Comparison of ENCODE assay signal across 7 mouse cellular contexts in the genomic region with DNA sequence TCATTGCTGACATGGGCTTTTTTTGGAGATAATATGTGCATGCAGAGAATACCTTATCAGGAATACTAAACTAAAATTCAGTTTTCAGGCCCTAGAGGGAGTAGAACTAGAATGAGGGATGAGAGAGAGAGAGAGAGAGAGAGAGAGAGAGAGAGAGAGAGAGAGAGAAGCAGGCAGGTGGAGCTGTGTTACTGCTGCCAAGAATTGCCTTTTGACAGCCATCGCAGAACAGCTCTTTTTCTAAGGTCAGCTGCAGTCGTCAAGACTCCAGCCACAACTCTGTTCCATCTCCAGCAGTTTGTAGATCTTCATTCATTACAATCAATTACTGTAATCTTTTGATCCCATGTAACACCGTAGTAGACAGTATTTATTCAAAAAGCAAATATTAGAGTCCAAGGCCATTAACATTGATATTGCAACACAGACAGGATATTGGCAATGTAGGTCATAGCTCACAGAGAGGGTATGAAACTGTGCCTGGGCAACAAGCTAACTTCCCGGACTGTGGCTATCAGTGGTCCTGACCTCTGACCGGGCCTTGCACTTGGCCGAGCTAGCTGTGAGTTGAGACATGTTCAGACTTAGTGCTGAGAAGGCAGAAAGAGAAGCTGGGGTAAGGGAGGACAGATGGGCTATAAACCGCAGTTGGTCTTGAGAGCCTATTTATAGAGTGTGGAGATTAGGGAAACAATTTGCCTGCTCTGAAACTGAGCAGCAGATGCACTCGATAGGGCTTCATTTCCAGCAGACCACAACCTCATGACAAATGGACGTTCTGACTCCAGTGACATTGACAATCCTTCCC. TPM values are rescaled to one million over a fixed set of nuclear protein-coding genes. Genes with fewer than 3 reads are reported as not detected.
DNase-seq lines count a peak whose midpoint lies in the region; ATAC-seq and TF ChIP-seq lines count a peak whose summit lies in the region.

No protein-coding gene starts in this region.

- H3K36me3 ChIP-seq in liver, adult 2 months (ENCODE audit: control insufficient read depth, insufficient read depth, low read length) = no peaks in the 10 kb centered on the region
- no peaks in the 10 kb centered on the region for H3K36me3 ChIP-seq in forebrain, embryonic 11.5 days (ENCODE audit: control insufficient read depth, insufficient read depth, low read length)

- H3K79me2 ChIP-seq in liver, adult 2 months (ENCODE audit: control insufficient read depth, insufficient read depth, low read length) = no peaks in the 10 kb centered on the region

- ATAC-seq in forebrain, embryonic 11.5 days (replicated peaks; ENCODE audit: low FRiP score) = no peak

- 4% methylated on average over 9 of the region's 9 CpGs for WGBS in liver, adult 2 months
- WGBS in forebrain, embryonic 11.5 days = 82% methylated on average over 9 of the region's 9 CpGs

- H3K4me1 ChIP-seq in liver, adult 2 months (ENCODE audit: control insufficient read depth, insufficient read depth, low read length) = peaks cover 5% of the 10 kb centered on the region
- no peaks in the 10 kb centered on the region for H3K4me1 ChIP-seq in forebrain, embryonic 11.5 days (replicated peaks; ENCODE audit: control insufficient read depth, insufficient read depth, low read length)

- H3K27ac ChIP-seq in liver, adult 2 months (replicated peaks; ENCODE audit: insufficient read depth, low read depth, low read length) = no peak overlapping the region
- H3K27ac ChIP-seq in forebrain, embryonic 11.5 days (ENCODE audit: low read depth, low read length) = no peak overlapping the region

- no peak for TF ChIP-seq CTCF in liver, adult 2 months (IDR thresholded peaks at IDR 0.05; ENCODE audit: low read depth, low read length)

- TF ChIP-seq POLR2A in liver, adult 2 months (IDR thresholded peaks at IDR 0.05; ENCODE audit: extremely low read depth, insufficient read depth, low read length) = no peak

- peak; percentile 46 for DNase-seq in ovary, adult 18-20 months (ENCODE audit: low spot score)
- no peak for DNase-seq in ovary, postnatal 14 days (ENCODE audit: low spot score)
- peak; percentile 56 for DNase-seq in cerebellum, adult 8-10 months
- peak; percentile 63 to 66 for DNase-seq in heart, adult 9 months (ENCODE audit: low spot score in 2 of 2)
- DNase-seq in liver, adult 2 months (ENCODE audit: extremely low read depth, low read depth, low spot score) = peak; percentile 100
- peak; percentile 29 for DNase-seq in retina, adult 2 months (ENCODE audit: low read depth, low spot score)
- DNase-seq in forebrain, embryonic 11.5 days (ENCODE audit: low spot score) = no peak

- H3K4me2 ChIP-seq in forebrain, embryonic 11.5 days (ENCODE audit: low read depth, low read length, severe bottlenecking) = no peak overlapping the region

- H3K4me3 ChIP-seq in liver, adult 2 months (ENCODE audit: insufficient read depth, low read depth, low read length) = no peak overlapping the region
- H3K4me3 ChIP-seq in forebrain, embryonic 11.5 days (ENCODE audit: low read depth, low read length) = no peak overlapping the region

- H3K9ac ChIP-seq in liver, adult 2 months (ENCODE audit: low read depth, low read length) = no peak overlapping the region
- H3K9ac ChIP-seq in forebrain, embryonic 11.5 days (ENCODE audit: low read length) = no peak overlapping the region

- H3K27me3 ChIP-seq in liver, adult 2 months (ENCODE audit: control insufficient read depth, insufficient read depth, low read length) = no peaks in the 10 kb centered on the region
- no peaks in the 10 kb centered on the region for H3K27me3 ChIP-seq in forebrain, embryonic 11.5 days (ENCODE audit: control insufficient read depth, insufficient read depth, low read length)

- H3K9me3 ChIP-seq in forebrain, embryonic 11.5 days (ENCODE audit: control insufficient read depth, low read length) = no peaks in the 10 kb centered on the region

RNA-seq across cellular contexts. Expression of gene 4931440F15Rik, which starts 17.1 kb away (rescaled TPM):
- under 0.01 and 0.09 TPM in 2 replicates for total RNA-seq in liver, adult 2 months (2014; rRNA removed)
- polyA plus RNA-seq in liver, adult 2 months (2012; rRNA removed) = not detected in 2 replicates
- polyA plus RNA-seq in forebrain, embryonic 11.5 days (2014; fragmentation: Nextera tagmentation; extraction: Ambion mirVana) = 0.13 and 0.24 TPM in 2 replicates

Comparison
In these comparisons a context has a peak if more than half of its experiments do, and no peak if none do; other contexts are left out.
1. DNase-seq: peak in ovary, adult 18-20 months (single experiment), cerebellum, adult 8-10 months (single experiment), heart, adult 9 months (2 of 2), liver, adult 2 months (single experiment) and retina, adult 2 months (single experiment); none in ovary, postnatal 14 days (single experiment) and forebrain, embryonic 11.5 days (single experiment).